ENCODE assay signal across 18 mouse cellular contexts in the genomic region with DNA sequence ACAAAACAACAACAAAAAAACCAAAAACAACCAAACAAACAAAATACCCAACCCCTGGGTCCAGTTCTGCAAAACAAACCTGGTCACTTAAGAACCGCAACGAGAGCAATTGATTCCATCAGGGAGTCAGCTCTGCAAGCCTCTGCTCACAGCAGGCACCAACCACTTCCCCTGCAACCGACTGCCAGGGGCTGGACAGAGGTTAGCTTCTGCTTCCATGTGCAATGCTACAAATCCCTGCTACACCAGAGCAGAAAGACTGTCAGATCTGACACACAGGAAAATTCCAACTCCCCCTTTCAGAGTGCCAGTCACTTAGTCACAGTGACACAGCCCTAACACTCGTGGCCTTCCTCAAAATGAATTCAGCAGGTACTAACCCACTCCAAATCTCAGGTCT. TPM values are rescaled to one million over a fixed set of nuclear protein-coding genes. Genes with fewer than 3 reads are reported as not detected.
DNase-seq lines count a peak whose midpoint lies in the region; ATAC-seq and TF ChIP-seq lines count a peak whose summit lies in the region.
"Had no signal": no experiment of that assay in that cellular context is flagged by ENCODE, and none has a peak within 500 bp of the region (broad histone marks: within the 10 kb centered on the region; RNA-seq: fewer than 3 reads in every experiment).

No protein-coding gene starts in this region.

- WGBS in heart, adult 2 months: 29% methylated on average over 4 of the region's 4 CpGs
- 46% methylated on average over 4 of the region's 4 CpGs for WGBS in heart, embryonic 11.5 days (ENCODE audit: insufficient replicate concordance)
- 40% methylated on average over 4 of the region's 4 CpGs for WGBS in hindbrain, embryonic 13.5 days

- H3K27me3 ChIP-seq in heart, adult 2 months (ENCODE audit: control insufficient read depth, insufficient read depth, low read length): no peaks in the 10 kb centered on the region
- no peaks in the 10 kb centered on the region for H3K27me3 ChIP-seq in heart, embryonic 11.5 days (ENCODE audit: control insufficient read depth, insufficient read depth, low read length)
- no peaks in the 10 kb centered on the region for H3K27me3 ChIP-seq in hindbrain, embryonic 13.5 days
- H3K27me3 ChIP-seq: hindbrain, embryonic 15.5 days; limb, embryonic 15.5 days; Patski had no signal

- DNase-seq in heart, adult 2 months: no peak
- peak; percentile 74 for DNase-seq in 416B (ENCODE audit: low read depth)
- no peak for DNase-seq in left cerebral cortex, adult 8-10 months (ENCODE audit: low spot score in 2 of 2)
- DNase-seq in spleen, postnatal 36 days (ENCODE audit: low spot score in 2 of 2): no peak
- DNase-seq: adrenal gland, postnatal 25 days; cerebellum, adult 11-12 months; kidney, postnatal 36 days; lung, postnatal 4 days; spleen, adult 18-20 months; thymus, adult 2 months had no signal

- TF ChIP-seq POLR2A in heart, adult 2 months (IDR thresholded peaks at IDR 0.05; ENCODE audit: insufficient read depth, low read depth, low read length): no peak

- peaks cover 64% of the 10 kb centered on the region for H3K36me3 ChIP-seq in heart, adult 2 months (ENCODE audit: control insufficient read depth, insufficient read depth, low read length)
- no peaks in the 10 kb centered on the region for H3K36me3 ChIP-seq in heart, embryonic 11.5 days (ENCODE audit: control insufficient read depth, insufficient read depth, low read length)
- no peaks in the 10 kb centered on the region for H3K36me3 ChIP-seq in hindbrain, embryonic 13.5 days
- H3K36me3 ChIP-seq: hindbrain, embryonic 15.5 days; limb, embryonic 15.5 days had no signal

- TF ChIP-seq EP300 in heart, adult 2 months (IDR thresholded peaks at IDR 0.05; ENCODE audit: insufficient read depth, low read depth, low read length): no peak

- H3K4me3 ChIP-seq in heart, adult 2 months: no peak overlapping the region
- no peak overlapping the region for H3K4me3 ChIP-seq in heart, embryonic 11.5 days (ENCODE audit: low read depth, low read length)
- no peak overlapping the region for H3K4me3 ChIP-seq in hindbrain, embryonic 13.5 days
- H3K4me3 ChIP-seq: hindbrain, embryonic 15.5 days; left cerebral cortex, adult 2 months; limb, embryonic 15.5 days had no signal

- TF ChIP-seq CTCF in heart, adult 2 months (IDR thresholded peaks at IDR 0.05): no peak

- peaks cover 12% of the 10 kb centered on the region for H3K79me2 ChIP-seq in heart, adult 2 months (replicated peaks; ENCODE audit: control insufficient read depth, insufficient read depth, low read length)

- peaks cover 37% of the 10 kb centered on the region for H3K4me1 ChIP-seq in heart, adult 2 months (ENCODE audit: control insufficient read depth, insufficient read depth, low read length)
- peaks cover 63% of the 10 kb centered on the region for H3K4me1 ChIP-seq in heart, embryonic 11.5 days (ENCODE audit: control insufficient read depth, insufficient read depth, low read length)
- peaks cover 13% of the 10 kb centered on the region; the same call in 1 of the 2 replicates for H3K4me1 ChIP-seq in hindbrain, embryonic 13.5 days (replicated peaks)
- H3K4me1 ChIP-seq: hindbrain, embryonic 15.5 days had no signal

- H3K9ac ChIP-seq in heart, adult 2 months (ENCODE audit: low read depth, low read length): no peak overlapping the region
- H3K9ac ChIP-seq in heart, embryonic 11.5 days (ENCODE audit: low read depth, low read length): no peak overlapping the region
- H3K9ac ChIP-seq in hindbrain, embryonic 13.5 days: no peak overlapping the region
- H3K9ac ChIP-seq: hindbrain, embryonic 15.5 days; limb, embryonic 15.5 days had no signal

- peak overlapping the region; percentile 69 for H3K27ac ChIP-seq in heart, adult 2 months
- no peak overlapping the region for H3K27ac ChIP-seq in heart, embryonic 11.5 days (ENCODE audit: low read depth, low read length)
- no peak overlapping the region for H3K27ac ChIP-seq in hindbrain, embryonic 13.5 days
- H3K27ac ChIP-seq: hindbrain, embryonic 15.5 days; left cerebral cortex, adult 2 months; limb, embryonic 15.5 days had no signal

- no peaks in the 10 kb centered on the region for H3K9me3 ChIP-seq in heart, embryonic 11.5 days (replicated peaks; ENCODE audit: control insufficient read depth, low read length)
- H3K9me3 ChIP-seq in hindbrain, embryonic 13.5 days: no peaks in the 10 kb centered on the region
- H3K9me3 ChIP-seq: hindbrain, embryonic 15.5 days; limb, embryonic 15.5 days had no signal

- intact Hi-C loops in heart, adult 2 months (cut with DNase I): no loop called here

- H3K4me2 ChIP-seq in heart, embryonic 11.5 days: no peak overlapping the region
- H3K4me2 ChIP-seq in hindbrain, embryonic 13.5 days: no peak overlapping the region
- H3K4me2 ChIP-seq: hindbrain, embryonic 15.5 days; limb, embryonic 15.5 days had no signal

- no peak for ATAC-seq in heart, embryonic 11.5 days (replicated peaks; ENCODE audit: insufficient number of reproducible peaks, low FRiP score, low TSS enrichment)
- peak; percentile 72 for ATAC-seq in common myeloid progenitor, adult 5-6 weeks (replicated peaks; ENCODE audit: low read depth, poor library complexity, severe bottlenecking)
- peak; percentile 64 for ATAC-seq in megakaryocyte progenitor cell, adult 5-6 weeks (replicated peaks; ENCODE audit: poor library complexity)
- no peak for ATAC-seq in hindbrain, embryonic 13.5 days (ENCODE audit: low FRiP score)
- ATAC-seq: Patski had no signal

RNA-seq across cellular contexts. Expression of a gene that starts 6.4 kb away (rescaled TPM):
- total RNA-seq in heart, adult 2 months (2021): 10 to 100 TPM; 56.2 to 67.1 TPM
- 36.5 and 52.4 TPM in 2 replicates for polyA plus RNA-seq in heart, adult 2 months (2012; rRNA removed)
- polyA plus RNA-seq in heart, embryonic 11.5 days (2014; fragmentation: Nextera tagmentation; extraction: Ambion mirVana): 46.7 and 48.7 TPM in 2 replicates
- total RNA-seq in common myeloid progenitor, adult 5-6 weeks (2017): 78.6 and 81.7 TPM in 2 replicates
- 117 and 119 TPM in 2 replicates for total RNA-seq in megakaryocyte progenitor cell, adult 5-6 weeks (2015)
- 59.4 and 69.2 TPM in 2 replicates for total RNA-seq in megakaryocyte progenitor cell, adult 5-6 weeks (2017)
- 10 to 100 TPM; 14.1 to 20.5 (median 17.9) TPM for total RNA-seq in left cerebral cortex, adult 8-10 months (2022)
- polyA plus RNA-seq in hindbrain, embryonic 13.5 days (2015; fragmentation: Nextera tagmentation; extraction: Ambion mirVana): 12.9 and 13.6 TPM in 2 replicates

RNA-seq across cellular contexts. Expression of a gene that starts 38.9 kb away (rescaled TPM):
- 100 to 1,000 TPM; 177 to 180 TPM for total RNA-seq in heart, adult 2 months (2021)
- 18.5 and 44.9 TPM in 2 replicates for polyA plus RNA-seq in heart, adult 2 months (2012; rRNA removed)
- 164 and 174 TPM in 2 replicates for polyA plus RNA-seq in heart, embryonic 11.5 days (2014; fragmentation: Nextera tagmentation; extraction: Ambion mirVana)
- total RNA-seq in common myeloid progenitor, adult 5-6 weeks (2017): 329 and 360 TPM in 2 replicates
- 914 and 949 TPM in 2 replicates for total RNA-seq in megakaryocyte progenitor cell, adult 5-6 weeks (2015)
- 277 and 390 TPM in 2 replicates for total RNA-seq in megakaryocyte progenitor cell, adult 5-6 weeks (2017)
- total RNA-seq in left cerebral cortex, adult 8-10 months (2022): 100 to 1,000 TPM; 254 to 299 (median 281) TPM
- 235 and 246 TPM in 2 replicates for polyA plus RNA-seq in hindbrain, embryonic 13.5 days (2015; fragmentation: Nextera tagmentation; extraction: Ambion mirVana)

Comparison
In these comparisons a context has a peak if more than half of its experiments do, and no peak if none do; other contexts are left out.
1. ATAC-seq: peak in common myeloid progenitor, adult 5-6 weeks (single experiment) and megakaryocyte progenitor cell, adult 5-6 weeks (single experiment); none in heart, embryonic 11.5 days (single experiment) and hindbrain, embryonic 13.5 days (single experiment).